Mouse (Mus musculus): ENCODE measurements at regions not wholly inside any gene's neighbourhood (a gene's known extent, or its start where the extent isn't known, plus 50 kb on each side); places are given as distances from the start of the nearest gene placed in this dataset.
"Not testable (repeated sequence)": the region's sequence is repeated elsewhere in the genome, so short reads cannot be mapped to it uniquely, and the experiment has no call there.

GRCm38 (mm10) chr2:78025651-78026435, 79.7 kb upstream of the Cwc22 start:
- H3K27ac ChIP-seq = no peak overlapping the region
- peaks cover 3% of the 10 kb centered on the region; the same call in 1 of the 2 replicates for H3K4me1 ChIP-seq
- no peak overlapping the region for H3K4me2 ChIP-seq
- 69% methylated on average over 16 of the region's 16 CpGs for WGBS
- H3K4me3 ChIP-seq = no peak overlapping the region
- no peak for ATAC-seq (replicated peaks)
- H3K9me3 ChIP-seq = no peaks in the 10 kb centered on the region
- no peaks in the 10 kb centered on the region for H3K27me3 ChIP-seq (replicated peaks)
- H3K9ac ChIP-seq = no peak overlapping the region
- H3K36me3 ChIP-seq (replicated peaks) = no peaks in the 10 kb centered on the region

- no peaks in the 10 kb centered on the region for H3K9me3 ChIP-seq
- no peaks in the 10 kb centered on the region for H3K27me3 ChIP-seq (replicated peaks)
- no peaks in the 10 kb centered on the region for H3K36me3 ChIP-seq (replicated peaks)
- WGBS = 95% methylated on average over 1 of the region's 1 CpGs
- H3K27ac ChIP-seq = no peak overlapping the region
- H3K4me2 ChIP-seq = no peak overlapping the region
- H3K4me3 ChIP-seq = no peak overlapping the region
- ATAC-seq (replicated peaks) = no peak
- H3K4me1 ChIP-seq = peaks cover 3% of the 10 kb centered on the region; the same call in 1 of the 2 replicates
- H3K9ac ChIP-seq = no peak overlapping the region
Measured at GRCm38 (mm10) chr2:78024981-78025565, 78.9 kb upstream of the Cwc22 start.

GRCm38 (mm10) chr2:78023916-78024685, 77.9 kb upstream of the Cwc22 start:
- ATAC-seq (replicated peaks) = no peak
- Histone ChIP-seq H3K9me3 (no peaks in the 10 kb centered on the region), H3K36me3 (replicated peaks) (no peaks in the 10 kb centered on the region), H3K4me3 (no peak overlapping the region), H3K27me3 (replicated peaks) (no peaks in the 10 kb centered on the region), H3K4me2 (no peak overlapping the region), H3K9ac (no peak overlapping the region), H3K4me1 (peaks cover 3% of the 10 kb centered on the region; the same call in 1 of the 2 replicates), H3K27ac (no peak overlapping the region)
- WGBS = 83% methylated on average over 4 of the region's 4 CpGs

- H3K36me3 ChIP-seq (replicated peaks) = no peaks in the 10 kb centered on the region
- no peak for ATAC-seq (replicated peaks)
- H3K4me2 ChIP-seq = no peak overlapping the region
- H3K9ac ChIP-seq = no peak overlapping the region
- H3K27me3 ChIP-seq (replicated peaks) = no peaks in the 10 kb centered on the region
- no peaks in the 10 kb centered on the region for H3K9me3 ChIP-seq
- WGBS = 84% methylated on average over 2 of the region's 2 CpGs
- H3K4me1 ChIP-seq = peaks cover 3% of the 10 kb centered on the region; the same call in 1 of the 2 replicates
- no peak overlapping the region for H3K4me3 ChIP-seq
- H3K27ac ChIP-seq = no peak overlapping the region
Measured at GRCm38 (mm10) chr2:78023416-78023815, 77.2 kb upstream of the Cwc22 start.

GRCm38 (mm10) chr2:78022756-78023155, 76.6 kb upstream of the Cwc22 start:
- WGBS = 84% methylated on average over 4 of the region's 4 CpGs
- no peak for ATAC-seq (replicated peaks)
- no peak overlapping the region for H3K27ac ChIP-seq

GRCm38 (mm10) chr2:78021905-78022304, 75.7 kb upstream of the Cwc22 start:
- 25% methylated on average over 5 of the region's 5 CpGs for WGBS
- ATAC-seq (replicated peaks) = peak; percentile 87
- no peak overlapping the region for H3K27ac ChIP-seq

More at GRCm38 (mm10) chr2:78022756-78023155, 76.6 kb upstream of the Cwc22 start:
- H3K4me1 ChIP-seq = peaks cover 3% of the 10 kb centered on the region; the same call in 1 of the 2 replicates
- no peaks in the 10 kb centered on the region for H3K27me3 ChIP-seq (replicated peaks)
- no peaks in the 10 kb centered on the region for H3K9me3 ChIP-seq
- H3K4me2 ChIP-seq = no peak overlapping the region
- no peaks in the 10 kb centered on the region for H3K36me3 ChIP-seq (replicated peaks)
- no peak overlapping the region for H3K9ac ChIP-seq
- H3K4me3 ChIP-seq = no peak overlapping the region

GRCm38 (mm10) chr2:78021356-78021900, 75.3 kb upstream of the Cwc22 start:
- peak; percentile 39; the same call in 1 of the 2 replicates for ATAC-seq (replicated peaks)

More at GRCm38 (mm10) chr2:78021905-78022304, 75.7 kb upstream of the Cwc22 start:
- Histone ChIP-seq H3K9ac (no peak overlapping the region), H3K4me3 (no peak overlapping the region), H3K4me2 (no peak overlapping the region), H3K27me3 (replicated peaks) (no peaks in the 10 kb centered on the region), H3K4me1 (peaks cover 3% of the 10 kb centered on the region; the same call in 1 of the 2 replicates), H3K36me3 (replicated peaks) (no peaks in the 10 kb centered on the region), H3K9me3 (no peaks in the 10 kb centered on the region)

GRCm38 (mm10) chr2:78020516-78020915, 74.3 kb upstream of the Cwc22 start:
- no peak overlapping the region for H3K27ac ChIP-seq
- H3K27me3 ChIP-seq (replicated peaks) = no peaks in the 10 kb centered on the region
- peaks cover 3% of the 10 kb centered on the region; the same call in 1 of the 2 replicates for H3K4me1 ChIP-seq
- WGBS = 86% methylated on average over 3 of the region's 3 CpGs
- H3K9me3 ChIP-seq = no peaks in the 10 kb centered on the region
- no peak for ATAC-seq (replicated peaks)
- no peak overlapping the region for H3K9ac ChIP-seq
- no peak overlapping the region for H3K4me3 ChIP-seq
- no peak overlapping the region for H3K4me2 ChIP-seq
- H3K36me3 ChIP-seq (replicated peaks) = no peaks in the 10 kb centered on the region

More at GRCm38 (mm10) chr2:78021356-78021900, 75.3 kb upstream of the Cwc22 start:
- Histone ChIP-seq H3K4me3 (no peak overlapping the region), H3K9me3 (no peaks in the 10 kb centered on the region), H3K27me3 (replicated peaks) (no peaks in the 10 kb centered on the region), H3K4me2 (no peak overlapping the region), H3K9ac (no peak overlapping the region), H3K27ac (no peak overlapping the region), H3K36me3 (replicated peaks) (no peaks in the 10 kb centered on the region), H3K4me1 (peaks cover 3% of the 10 kb centered on the region; the same call in 1 of the 2 replicates)
- 83% methylated on average over 2 of the region's 2 CpGs for WGBS

- no peaks in the 10 kb centered on the region for H3K36me3 ChIP-seq (replicated peaks)
- no peak overlapping the region for H3K27ac ChIP-seq
- no peak overlapping the region for H3K4me2 ChIP-seq
- 90% methylated on average over 3 of the region's 3 CpGs for WGBS
- no peaks in the 10 kb centered on the region for H3K9me3 ChIP-seq
- ATAC-seq (replicated peaks) = no peak
- no peak overlapping the region for H3K9ac ChIP-seq
- peaks cover 3% of the 10 kb centered on the region; the same call in 1 of the 2 replicates for H3K4me1 ChIP-seq
- no peaks in the 10 kb centered on the region for H3K27me3 ChIP-seq (replicated peaks)
- no peak overlapping the region for H3K4me3 ChIP-seq
Measured at GRCm38 (mm10) chr2:78019916-78020315, 73.7 kb upstream of the Cwc22 start.

GRCm38 (mm10) chr2:78012441-78012840, 66.3 kb upstream of the Cwc22 start:
- not testable (repeated sequence) for ATAC-seq (replicated peaks); H3K36me3 ChIP-seq (replicated peaks); H3K9me3 ChIP-seq; H3K27ac ChIP-seq; H3K4me1 ChIP-seq; H3K9ac ChIP-seq; H3K4me2 ChIP-seq; H3K27me3 ChIP-seq (replicated peaks); H3K4me3 ChIP-seq
- WGBS = 98% methylated on average over 6 of the region's 6 CpGs

GRCm38 (mm10) chr2:78011821-78012220, 65.6 kb upstream of the Cwc22 start:
- WGBS = 89% methylated on average over 2 of the region's 2 CpGs
- Histone ChIP-seq H3K9ac (no peak overlapping the region), H3K36me3 (replicated peaks) (no peaks in the 10 kb centered on the region), H3K4me3 (no peak overlapping the region), H3K4me1 (no peaks in the 10 kb centered on the region), H3K27ac (no peak overlapping the region), H3K27me3 (replicated peaks) (no peaks in the 10 kb centered on the region), H3K4me2 (no peak overlapping the region), H3K9me3 (no peaks in the 10 kb centered on the region)
- no peak for ATAC-seq (replicated peaks)

All from midbrain, embryonic 15.5 days (tissue).